Mouse (Mus musculus) testis, adult 2 months (tissue): ENCODE measurements at regions not wholly inside any gene's neighbourhood (a gene's known extent, or its start where the extent isn't known, plus 50 kb on each side); places are given as distances from the start of the nearest gene placed in this dataset.

ENCODE experiments used
- CTCF ChIP-seq: fragments of 200-500 bp; IDR thresholded peaks from 2 replicates; pipeline ENCODE4 v1.5.1; 2012; ENCODE audit warnings: low read depth, mild to moderate bottlenecking, inconsistent platforms, low read length, moderate library complexity; ENCODE audit not compliant: control insufficient read depth, insufficient read depth, insufficient replicate concordance
- POLR2A ChIP-seq: fragments of 200-500 bp; IDR thresholded peaks from 2 replicates; pipeline ENCODE4 v1.6.1; 2012; ENCODE audit warnings: low read depth, mild to moderate bottlenecking, inconsistent platforms, low read length, moderate library complexity; ENCODE audit not compliant: control insufficient read depth

GRCm38 (mm10) chr8:88949975-88950374 is 94.0 kb downstream of the Sall1 start:
- no peak for TF ChIP-seq CTCF
- TF ChIP-seq POLR2A = no peak
